Mouse (Mus musculus): ENCODE data around the gene 1110017D15Rik. TPM values are rescaled to one million over a fixed set of nuclear protein-coding genes. Genes with fewer than 3 reads are reported as not detected.
A peak's percentile ranks its signal among the peaks of the same experiment; 100 is the strongest.

Gene 1110017D15Rik
- polyA plus RNA-seq, 1 experiment from 2014 or later: not detected

- Histone ChIP-seq H3K27me3 (peaks cover 70% of the 10 kb centered on the region), H3K27ac (no peak overlapping the region), H3K4me3 (replicated peaks) (peak overlapping the region; percentile 21), H3K9me3 (replicated peaks) (no peaks in the 10 kb centered on the region), H3K9ac (no peak overlapping the region), H3K4me2 (peak overlapping the region; percentile 56), H3K36me3 (no peaks in the 10 kb centered on the region; the same call in 1 of the 2 replicates), H3K4me1 (peaks cover 55% of the 10 kb centered on the region)
- WGBS: 11% methylated on average over 72 of the region's 72 CpGs
- no peak for ATAC-seq (replicated peaks; ENCODE audit: low FRiP score)
These were observed 18.9 kb downstream of the 1110017D15Rik start for GRCm38 (mm10) chr4:41497995-41498845.

- Histone ChIP-seq H3K9me3 (replicated peaks) (no peaks in the 10 kb centered on the region), H3K36me3 (no peaks in the 10 kb centered on the region; the same call in 1 of the 2 replicates), H3K27ac (no peak overlapping the region), H3K4me3 (replicated peaks) (peak overlapping the region; percentile 21), H3K9ac (no peak overlapping the region), H3K4me1 (peaks cover 49% of the 10 kb centered on the region), H3K4me2 (peak overlapping the region; percentile 56), H3K27me3 (peaks cover 69% of the 10 kb centered on the region)
- ATAC-seq (replicated peaks; ENCODE audit: low FRiP score): no peak
- 6% methylated on average over 34 of the region's 34 CpGs for WGBS
These were observed 19.6 kb downstream of the 1110017D15Rik start for GRCm38 (mm10) chr4:41497579-41497978.

GRCm38 (mm10) chr4:41497046-41497445, 20.1 kb downstream of the 1110017D15Rik start:
- Histone ChIP-seq H3K9me3 (replicated peaks) (no peaks in the 10 kb centered on the region), H3K9ac (no peak overlapping the region), H3K4me1 (peaks cover 43% of the 10 kb centered on the region), H3K36me3 (no peaks in the 10 kb centered on the region; the same call in 1 of the 2 replicates), H3K27ac (no peak overlapping the region), H3K27me3 (peaks cover 64% of the 10 kb centered on the region), H3K4me3 (replicated peaks) (no peak overlapping the region), H3K4me2 (no peak overlapping the region; the same call in 1 of the 2 replicates)
- WGBS: 52% methylated on average over 5 of the region's 5 CpGs
- ATAC-seq (replicated peaks; ENCODE audit: low FRiP score): no peak

- no peak overlapping the region for H3K27ac ChIP-seq
- no peak overlapping the region for H3K4me3 ChIP-seq (replicated peaks)
- no peak for ATAC-seq (replicated peaks; ENCODE audit: low FRiP score)
- 81% methylated on average over 11 of the region's 11 CpGs for WGBS
- H3K36me3 ChIP-seq: no peaks in the 10 kb centered on the region; the same call in 1 of the 2 replicates
- H3K27me3 ChIP-seq: peaks cover 52% of the 10 kb centered on the region
- no peak overlapping the region for H3K4me2 ChIP-seq
- H3K4me1 ChIP-seq: peaks cover 35% of the 10 kb centered on the region
- H3K9ac ChIP-seq: no peak overlapping the region
- no peaks in the 10 kb centered on the region for H3K9me3 ChIP-seq (replicated peaks)
These were observed 21.3 kb downstream of the 1110017D15Rik start for GRCm38 (mm10) chr4:41495850-41496249.

- H3K4me3 ChIP-seq (replicated peaks): no peak overlapping the region
These were observed 22.1 kb downstream of the 1110017D15Rik start for GRCm38 (mm10) chr4:41495076-41495475.

GRCm38 (mm10) chr4:41494378-41494777, 22.8 kb downstream of the 1110017D15Rik start:
- Histone ChIP-seq H3K4me3 (replicated peaks) (no peak overlapping the region), H3K27ac (peak overlapping the region; percentile 60), H3K4me1 (peaks cover 30% of the 10 kb centered on the region), H3K27me3 (peaks cover 37% of the 10 kb centered on the region), H3K9me3 (replicated peaks) (no peaks in the 10 kb centered on the region), H3K4me2 (no peak overlapping the region), H3K9ac (no peak overlapping the region), H3K36me3 (no peaks in the 10 kb centered on the region; the same call in 1 of the 2 replicates)
- 44% methylated on average over 3 of the region's 3 CpGs for WGBS
- ATAC-seq (replicated peaks; ENCODE audit: low FRiP score): peak; percentile 44

More at GRCm38 (mm10) chr4:41495076-41495475, 22.1 kb downstream of the 1110017D15Rik start:
- ATAC-seq (replicated peaks; ENCODE audit: low FRiP score): no peak
- WGBS: 80% methylated on average over 4 of the region's 4 CpGs
- Histone ChIP-seq H3K4me1 (peaks cover 35% of the 10 kb centered on the region), H3K27me3 (peaks cover 44% of the 10 kb centered on the region), H3K4me2 (no peak overlapping the region), H3K27ac (no peak overlapping the region), H3K9ac (no peak overlapping the region), H3K36me3 (no peaks in the 10 kb centered on the region; the same call in 1 of the 2 replicates), H3K9me3 (replicated peaks) (no peaks in the 10 kb centered on the region)

GRCm38 (mm10) chr4:41493464-41494116, 23.5 kb downstream of the 1110017D15Rik start:
- H3K27me3 ChIP-seq: peaks cover 29% of the 10 kb centered on the region
- no peak overlapping the region for H3K9ac ChIP-seq
- H3K36me3 ChIP-seq: no peaks in the 10 kb centered on the region; the same call in 1 of the 2 replicates
- H3K27ac ChIP-seq: peak overlapping the region; percentile 60
- H3K4me2 ChIP-seq: no peak overlapping the region
- no peak overlapping the region for H3K4me3 ChIP-seq (replicated peaks)
- peaks cover 22% of the 10 kb centered on the region for H3K4me1 ChIP-seq
- 64% methylated on average over 3 of the region's 3 CpGs for WGBS
- ATAC-seq (replicated peaks; ENCODE audit: low FRiP score): no peak
- H3K9me3 ChIP-seq (replicated peaks): no peaks in the 10 kb centered on the region

GRCm38 (mm10) chr4:41492951-41493350, 24.2 kb downstream of the 1110017D15Rik start:
- ATAC-seq (replicated peaks; ENCODE audit: low FRiP score): no peak
- peaks cover 23% of the 10 kb centered on the region for H3K27me3 ChIP-seq
- H3K27ac ChIP-seq: 0 out of 2 replicates have a peak overlapping the region, but pooled peaks have one; percentile 60
- no peak overlapping the region for H3K4me3 ChIP-seq (replicated peaks)
- H3K4me2 ChIP-seq: no peak overlapping the region
- no peaks in the 10 kb centered on the region; the same call in 1 of the 2 replicates for H3K36me3 ChIP-seq
- 82% methylated on average over 7 of the region's 7 CpGs for WGBS
- no peaks in the 10 kb centered on the region for H3K9me3 ChIP-seq (replicated peaks)
- H3K9ac ChIP-seq: no peak overlapping the region
- H3K4me1 ChIP-seq: peaks cover 15% of the 10 kb centered on the region

- 26% methylated on average over 6 of the region's 6 CpGs for WGBS
- no peak overlapping the region for H3K4me2 ChIP-seq
These were observed 35.5 kb downstream of the 1110017D15Rik start for GRCm38 (mm10) chr4:41481601-41482017.

GRCm38 (mm10) chr4:41480254-41480653, 36.9 kb downstream of the 1110017D15Rik start:
- Histone ChIP-seq H3K4me3 (replicated peaks) (no peak overlapping the region), H3K27me3 (no peaks in the 10 kb centered on the region), H3K4me2 (no peak overlapping the region), H3K27ac (no peak overlapping the region), H3K36me3 (peaks cover 19% of the 10 kb centered on the region; the same call in 1 of the 2 replicates), H3K4me1 (peaks cover 13% of the 10 kb centered on the region), H3K9ac (no peak overlapping the region), H3K9me3 (replicated peaks) (no peaks in the 10 kb centered on the region)
- no peak for ATAC-seq (replicated peaks; ENCODE audit: low FRiP score)
- 79% methylated on average over 8 of the region's 8 CpGs for WGBS

More at GRCm38 (mm10) chr4:41481601-41482017, 35.5 kb downstream of the 1110017D15Rik start:
- Histone ChIP-seq H3K4me3 (replicated peaks) (no peak overlapping the region), H3K4me1 (peaks cover 13% of the 10 kb centered on the region), H3K9me3 (replicated peaks) (no peaks in the 10 kb centered on the region), H3K36me3 (peaks cover 19% of the 10 kb centered on the region; the same call in 1 of the 2 replicates), H3K9ac (no peak overlapping the region), H3K27me3 (no peaks in the 10 kb centered on the region), H3K27ac (peak overlapping the region; percentile 34)
- ATAC-seq (replicated peaks; ENCODE audit: low FRiP score): peak; percentile 66; the same call in 1 of the 2 replicates

- 79% methylated on average over 1 of the region's 1 CpGs for WGBS
- no peak for ATAC-seq (replicated peaks; ENCODE audit: low FRiP score)
These were observed 37.7 kb downstream of the 1110017D15Rik start for GRCm38 (mm10) chr4:41479456-41479804.

More at GRCm38 (mm10) chr4:41479456-41479804, 37.7 kb downstream of the 1110017D15Rik start:
- no peak overlapping the region for H3K4me2 ChIP-seq
- peaks cover 19% of the 10 kb centered on the region; the same call in 1 of the 2 replicates for H3K36me3 ChIP-seq
- no peak overlapping the region for H3K27ac ChIP-seq
- H3K4me1 ChIP-seq: peaks cover 13% of the 10 kb centered on the region
- no peak overlapping the region for H3K9ac ChIP-seq
- H3K9me3 ChIP-seq (replicated peaks): no peaks in the 10 kb centered on the region
- H3K27me3 ChIP-seq: no peaks in the 10 kb centered on the region
- no peak overlapping the region for H3K4me3 ChIP-seq (replicated peaks)

All from kidney, embryonic 15.5 days (tissue).